Mouse (Mus musculus): ENCODE data around the gene Adam15. TPM values are rescaled to one million over a fixed set of nuclear protein-coding genes. Genes with fewer than 3 reads are reported as not detected.

Gene Adam15
- polyA plus RNA-seq, 1 experiment from 2014 or later: 61.5 TPM

GRCm38 (mm10) chr3:89361675-89362074 lies 11.9 kb upstream of the Adam15 start, which contains the start of gene Dcst2:
Gene Dcst2, plus strand, starts transcription at chr3:89361975.
- Histone ChIP-seq H3K27ac (ENCODE audit: low read length) (no peak within 1 kb of the TSS), H3K36me3 (ENCODE audit: control insufficient read depth, insufficient read depth) (no peaks in the 10 kb centered on the region), H3K27me3 (ENCODE audit: control insufficient read depth, insufficient read depth, low read length) (no peaks in the 10 kb centered on the region), H3K9me3 (replicated peaks; ENCODE audit: control insufficient read depth, low read length) (no peaks in the 10 kb centered on the region), H3K4me1 (ENCODE audit: control insufficient read depth, insufficient read depth, low read length) (no peaks in the 10 kb centered on the region), H3K4me2 (ENCODE audit: low read depth, low read length) (no peak within 1 kb of the TSS), H3K9ac (ENCODE audit: low read length) (no peak within 1 kb of the TSS), H3K4me3 (ENCODE audit: low read length) (no peak within 1 kb of the TSS)
- WGBS: 83% methylated on average over 7 of the region's 7 CpGs
- ATAC-seq (replicated peaks; ENCODE audit: extremely low read depth, insufficient read depth, low FRiP score): no peak

GRCm38 (mm10) chr3:89360237-89360636 lies 10.4 kb upstream of the Adam15 start:
- Histone ChIP-seq H3K9me3 (replicated peaks; ENCODE audit: control insufficient read depth, low read length) (no peaks in the 10 kb centered on the region), H3K9ac (ENCODE audit: low read length) (no peak overlapping the region), H3K27ac (ENCODE audit: low read length) (no peak overlapping the region), H3K4me1 (ENCODE audit: control insufficient read depth, insufficient read depth, low read length) (no peaks in the 10 kb centered on the region), H3K27me3 (ENCODE audit: control insufficient read depth, insufficient read depth, low read length) (0 out of 2 replicates have a peak, but pooled peaks cover 4% of the 10 kb centered on the region), H3K4me2 (ENCODE audit: low read depth, low read length) (no peak overlapping the region), H3K36me3 (ENCODE audit: control insufficient read depth, insufficient read depth) (no peaks in the 10 kb centered on the region), H3K4me3 (ENCODE audit: low read length) (no peak overlapping the region)
- ATAC-seq (replicated peaks; ENCODE audit: extremely low read depth, insufficient read depth, low FRiP score): no peak
- 56% methylated on average over 3 of the region's 3 CpGs for WGBS

GRCm38 (mm10) chr3:89359630-89360029 lies 9.8 kb upstream of the Adam15 start:
- WGBS: 71% methylated on average over 6 of the region's 6 CpGs
- H3K27me3 ChIP-seq (ENCODE audit: control insufficient read depth, insufficient read depth, low read length): 0 out of 2 replicates have a peak, but pooled peaks cover 4% of the 10 kb centered on the region
- no peaks in the 10 kb centered on the region for H3K9me3 ChIP-seq (replicated peaks; ENCODE audit: control insufficient read depth, low read length)
- no peak for ATAC-seq (replicated peaks; ENCODE audit: extremely low read depth, insufficient read depth, low FRiP score)
- H3K9ac ChIP-seq (ENCODE audit: low read length): no peak overlapping the region
- no peak overlapping the region for H3K4me2 ChIP-seq (ENCODE audit: low read depth, low read length)
- no peaks in the 10 kb centered on the region for H3K36me3 ChIP-seq (ENCODE audit: control insufficient read depth, insufficient read depth)
- no peak overlapping the region for H3K4me3 ChIP-seq (ENCODE audit: low read length)
- no peak overlapping the region for H3K27ac ChIP-seq (ENCODE audit: low read length)
- H3K4me1 ChIP-seq (ENCODE audit: control insufficient read depth, insufficient read depth, low read length): no peaks in the 10 kb centered on the region

- Histone ChIP-seq H3K4me1 (ENCODE audit: control insufficient read depth, insufficient read depth, low read length) (no peaks in the 10 kb centered on the region), H3K9me3 (replicated peaks; ENCODE audit: control insufficient read depth, low read length) (no peaks in the 10 kb centered on the region), H3K4me2 (ENCODE audit: low read depth, low read length) (no peak overlapping the region), H3K36me3 (ENCODE audit: control insufficient read depth, insufficient read depth) (no peaks in the 10 kb centered on the region), H3K4me3 (ENCODE audit: low read length) (no peak overlapping the region), H3K9ac (ENCODE audit: low read length) (no peak overlapping the region), H3K27ac (ENCODE audit: low read length) (no peak overlapping the region), H3K27me3 (ENCODE audit: control insufficient read depth, insufficient read depth, low read length) (peaks cover 16% of the 10 kb centered on the region)
- WGBS: 63% methylated on average over 9 of the region's 9 CpGs
- no peak for ATAC-seq (replicated peaks; ENCODE audit: extremely low read depth, insufficient read depth, low FRiP score)
These were observed 6.2 kb upstream of the Adam15 start for GRCm38 (mm10) chr3:89356029-89356428.

- Histone ChIP-seq H3K9ac (ENCODE audit: low read length) (no peak overlapping the region), H3K4me2 (ENCODE audit: low read depth, low read length) (no peak overlapping the region), H3K4me1 (ENCODE audit: control insufficient read depth, insufficient read depth, low read length) (peaks cover under 1% of the 10 kb centered on the region; the same call in 1 of the 2 replicates), H3K27ac (ENCODE audit: low read length) (no peak overlapping the region), H3K9me3 (replicated peaks; ENCODE audit: control insufficient read depth, low read length) (no peaks in the 10 kb centered on the region), H3K4me3 (ENCODE audit: low read length) (no peak overlapping the region), H3K36me3 (ENCODE audit: control insufficient read depth, insufficient read depth) (no peaks in the 10 kb centered on the region), H3K27me3 (ENCODE audit: control insufficient read depth, insufficient read depth, low read length) (peaks cover 16% of the 10 kb centered on the region)
- WGBS: 74% methylated on average over 6 of the region's 6 CpGs
- no peak for ATAC-seq (replicated peaks; ENCODE audit: extremely low read depth, insufficient read depth, low FRiP score)
These were observed 5.7 kb upstream of the Adam15 start for GRCm38 (mm10) chr3:89355512-89355902.

GRCm38 (mm10) chr3:89354816-89355511 lies 5.2 kb upstream of the Adam15 start:
- H3K4me2 ChIP-seq (ENCODE audit: low read depth, low read length): no peak overlapping the region
- H3K27ac ChIP-seq (ENCODE audit: low read length): no peak overlapping the region; the same call in 1 of the 2 replicates
- no peak overlapping the region for H3K9ac ChIP-seq (ENCODE audit: low read length)
- no peaks in the 10 kb centered on the region for H3K9me3 ChIP-seq (replicated peaks; ENCODE audit: control insufficient read depth, low read length)
- H3K4me3 ChIP-seq (ENCODE audit: low read length): no peak overlapping the region
- ATAC-seq (replicated peaks; ENCODE audit: extremely low read depth, insufficient read depth, low FRiP score): peak; percentile 25; the same call in 1 of the 2 replicates
- H3K27me3 ChIP-seq (ENCODE audit: control insufficient read depth, insufficient read depth, low read length): peaks cover 16% of the 10 kb centered on the region
- WGBS: 17% methylated on average over 5 of the region's 5 CpGs
- no peaks in the 10 kb centered on the region for H3K36me3 ChIP-seq (ENCODE audit: control insufficient read depth, insufficient read depth)
- peaks cover 6% of the 10 kb centered on the region; the same call in 1 of the 2 replicates for H3K4me1 ChIP-seq (ENCODE audit: control insufficient read depth, insufficient read depth, low read length)

GRCm38 (mm10) chr3:89351271-89351670 lies 1.5 kb upstream of the Adam15 start:
- H3K36me3 ChIP-seq (ENCODE audit: control insufficient read depth, insufficient read depth): no peaks in the 10 kb centered on the region
- H3K4me1 ChIP-seq (ENCODE audit: control insufficient read depth, insufficient read depth, low read length): peaks cover 8% of the 10 kb centered on the region
- H3K9me3 ChIP-seq (replicated peaks; ENCODE audit: control insufficient read depth, low read length): no peaks in the 10 kb centered on the region
- 68% methylated on average over 5 of the region's 5 CpGs for WGBS
- H3K4me3 ChIP-seq (ENCODE audit: low read length): no peak overlapping the region
- H3K27me3 ChIP-seq (ENCODE audit: control insufficient read depth, insufficient read depth, low read length): peaks cover 19% of the 10 kb centered on the region
- H3K27ac ChIP-seq (ENCODE audit: low read length): no peak overlapping the region
- no peak for ATAC-seq (replicated peaks; ENCODE audit: extremely low read depth, insufficient read depth, low FRiP score)
- H3K4me2 ChIP-seq (ENCODE audit: low read depth, low read length): no peak overlapping the region
- H3K9ac ChIP-seq (ENCODE audit: low read length): no peak overlapping the region

GRCm38 (mm10) chr3:89348911-89349868 lies 606 bp downstream of the Adam15 start:
- Histone ChIP-seq H3K9me3 (replicated peaks; ENCODE audit: control insufficient read depth, low read length) (no peaks in the 10 kb centered on the region), H3K4me1 (ENCODE audit: control insufficient read depth, insufficient read depth, low read length) (peaks cover 8% of the 10 kb centered on the region), H3K27ac (ENCODE audit: low read length) (peak overlapping the region; percentile 73), H3K27me3 (ENCODE audit: control insufficient read depth, insufficient read depth, low read length) (peaks cover 16% of the 10 kb centered on the region), H3K9ac (ENCODE audit: low read length) (peak overlapping the region; percentile 79), H3K36me3 (ENCODE audit: control insufficient read depth, insufficient read depth) (peaks cover 3% of the 10 kb centered on the region; the same call in 1 of the 2 replicates), H3K4me3 (ENCODE audit: low read length) (peak overlapping the region; percentile 86), H3K4me2 (ENCODE audit: low read depth, low read length) (peak overlapping the region; percentile 99)
- 1% methylated on average over 38 of the region's 38 CpGs for WGBS
- peak; percentile 11; the same call in 1 of the 2 replicates for ATAC-seq (replicated peaks; ENCODE audit: extremely low read depth, insufficient read depth, low FRiP score)
